Mouse (Mus musculus) T-helper 17 cell (primary cell): ENCODE measurements around the gene Sptb.

Source experiments
- in situ Hi-C, 2 experiments: fragments of 300-600 bp; cut with MboI, MseI; formaldehyde crosslinking; loops; 1 replicate in 1 of 2; 2 replicates in 1 of 2; pipeline ENCODE4 v1.15.1; 2025; ENCODE audit warnings: high pct_unique_total_duplicates in 2 of 2

Gene Sptb

GRCm38 (mm10) chr12:76547409-76548081 is 162.8 kb downstream of the Sptb start:
- in situ Hi-C loops: no loop called here

- in situ Hi-C loops: no loop called here
These were observed 163.7 kb downstream of the Sptb start for GRCm38 (mm10) chr12:76546383-76547276.

DNA sequence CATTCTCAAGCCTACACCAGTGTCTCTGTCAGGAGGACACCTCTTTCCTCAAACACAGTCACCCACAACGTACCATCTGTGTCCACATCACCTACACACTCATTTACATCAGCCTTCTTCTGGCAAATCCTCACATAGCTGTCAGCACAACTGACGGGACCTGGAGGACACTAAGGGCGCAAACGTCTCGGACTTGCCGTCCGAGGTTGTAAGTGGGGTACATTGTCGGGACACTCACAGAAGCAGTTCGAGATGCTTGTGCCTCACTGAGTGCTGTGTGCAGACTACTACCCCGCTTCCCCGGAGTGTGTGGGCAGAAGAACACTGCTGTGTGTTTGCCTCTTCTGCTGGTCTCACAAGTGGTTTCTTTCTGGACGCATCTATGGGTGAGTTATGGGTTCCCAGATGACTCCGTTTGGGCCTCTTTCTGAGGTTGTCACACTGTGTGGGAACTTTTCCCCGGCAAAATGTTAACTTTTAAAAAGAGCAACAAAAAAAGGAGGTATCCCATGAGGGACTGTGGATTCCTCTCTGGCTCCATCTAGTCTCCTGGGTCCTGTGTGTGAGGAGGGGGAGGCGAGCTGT is 164.5 kb downstream of the Sptb start:
- in situ Hi-C loops: no loop called here

DNA sequence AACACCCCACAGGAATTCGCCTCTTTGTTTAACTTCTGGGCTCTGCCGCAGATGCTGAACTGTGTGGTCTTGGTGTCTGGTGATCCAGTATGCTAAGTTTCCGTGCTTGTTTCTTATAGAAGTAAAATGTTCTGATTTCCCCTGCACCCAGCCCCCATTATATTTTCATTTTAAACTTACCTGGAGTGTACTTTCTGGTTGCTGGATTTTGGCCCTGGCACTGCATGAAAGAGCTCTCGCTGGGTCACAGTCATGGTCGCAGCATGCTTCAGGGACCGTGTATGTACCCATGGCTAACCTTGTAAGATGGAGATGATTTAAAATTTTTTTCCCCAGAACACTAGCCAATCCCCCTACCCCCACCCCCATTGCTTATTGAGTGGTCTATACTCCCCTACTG is 168.5 kb downstream of the Sptb start:
- in situ Hi-C loops: no loop called here

- in situ Hi-C loops: no loop called here
These were observed 168.9 kb downstream of the Sptb start for GRCm38 (mm10) chr12:76541475-76541874.

- in situ Hi-C loops: no loop called here
These were observed 169.6 kb downstream of the Sptb start for GRCm38 (mm10) chr12:76540701-76541221.

GRCm38 (mm10) chr12:76540169-76540568 is 170.2 kb downstream of the Sptb start:
- in situ Hi-C loops: no loop called here

DNA sequence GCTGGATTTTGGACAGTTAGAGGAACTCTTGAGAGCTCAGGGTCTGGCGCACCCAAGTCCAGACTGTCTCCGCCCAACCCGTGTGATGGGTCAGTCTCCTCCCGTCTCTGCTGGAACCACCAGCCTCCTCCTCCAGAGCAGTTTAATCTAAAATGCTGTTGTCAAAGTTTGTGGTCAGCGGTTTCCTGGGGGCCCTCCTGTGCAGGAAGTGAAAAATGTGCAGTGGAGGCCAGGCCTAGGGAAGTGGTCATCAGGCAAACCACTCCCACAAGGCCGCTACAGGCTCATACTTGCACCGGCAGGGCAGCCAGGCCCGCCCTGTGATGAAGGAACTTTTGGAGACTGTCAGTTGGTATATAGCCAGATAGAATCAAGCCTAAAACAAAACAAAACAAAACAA is 172.9 kb downstream of the Sptb start:
- in situ Hi-C loops: no loop called here

DNA sequence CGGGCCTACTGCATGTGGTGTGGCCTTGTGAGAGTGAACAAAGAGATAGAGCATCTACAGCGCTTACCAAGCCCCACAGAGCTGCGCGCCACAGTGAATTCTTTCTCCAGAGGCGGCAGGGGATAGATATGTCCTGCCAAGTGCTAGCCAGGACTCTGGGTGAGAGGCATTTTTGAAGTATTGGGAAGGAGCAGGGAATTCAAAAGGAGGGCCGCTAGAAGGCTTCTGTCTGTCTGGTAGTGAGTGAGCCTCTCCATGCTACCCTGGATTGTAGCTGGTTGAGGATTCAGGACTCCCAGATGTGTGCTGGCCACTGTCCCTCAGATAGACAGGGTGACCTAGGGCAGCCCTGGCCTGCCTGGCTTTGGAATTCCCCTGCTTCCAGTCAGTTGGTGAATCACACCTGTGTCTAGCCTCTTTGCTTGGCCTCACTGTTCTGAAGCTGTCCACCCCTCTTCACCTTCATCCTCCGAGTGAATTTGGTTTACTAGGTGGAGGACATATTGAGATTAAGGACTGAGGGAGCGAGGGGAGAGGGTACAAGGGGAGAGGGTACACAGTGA is 173.7 kb downstream of the Sptb start:
- in situ Hi-C loops: no loop called here

DNA sequence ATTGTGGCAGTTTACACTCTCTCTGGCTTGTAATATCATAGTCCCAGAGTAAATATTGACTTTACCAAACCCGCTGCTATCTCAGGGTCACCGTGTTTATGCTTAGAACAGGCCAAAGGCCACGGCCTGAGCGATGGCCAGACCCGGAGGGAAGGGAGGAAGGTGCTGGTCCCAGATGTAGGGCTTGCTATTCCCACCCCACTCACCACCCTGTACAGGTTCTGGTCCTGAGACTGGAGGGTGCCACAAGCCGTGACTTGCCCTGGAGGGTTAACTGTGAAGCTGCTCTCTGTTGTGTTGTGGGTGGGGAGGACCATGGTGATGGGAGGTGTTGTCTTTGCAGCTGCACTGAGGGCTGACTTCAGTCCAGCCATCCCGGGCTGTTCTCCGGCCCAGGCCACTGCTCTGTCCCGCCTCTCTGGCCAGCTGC is 174.9 kb downstream of the Sptb start:
- in situ Hi-C loops: no loop called here

GRCm38 (mm10) chr12:76534641-76535283 is 175.6 kb downstream of the Sptb start:
- in situ Hi-C loops: no loop called here

DNA sequence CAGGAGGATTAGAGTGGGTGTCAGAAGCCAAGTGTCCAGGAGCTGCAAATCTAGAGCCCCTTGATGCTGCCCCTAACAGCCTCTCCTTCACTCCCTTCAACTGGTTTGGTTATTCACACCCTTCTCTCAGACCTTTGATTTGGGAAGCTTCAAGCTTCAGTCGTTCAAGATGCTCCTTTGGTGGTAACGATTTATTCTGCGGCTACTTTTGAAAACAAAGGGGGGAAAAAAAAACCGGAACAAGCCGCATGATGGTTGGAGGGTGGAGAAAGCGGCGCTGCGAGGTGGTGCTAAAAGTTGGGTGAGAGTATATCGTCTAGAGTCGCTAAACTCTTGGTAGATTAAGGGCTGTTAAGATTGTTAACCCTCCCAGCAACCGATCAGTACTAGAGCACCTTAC is 176.1 kb downstream of the Sptb start:
- in situ Hi-C loops: no loop called here

GRCm38 (mm10) chr12:76533377-76534222 is 176.7 kb downstream of the Sptb start:
- in situ Hi-C loops: no loop called here

DNA sequence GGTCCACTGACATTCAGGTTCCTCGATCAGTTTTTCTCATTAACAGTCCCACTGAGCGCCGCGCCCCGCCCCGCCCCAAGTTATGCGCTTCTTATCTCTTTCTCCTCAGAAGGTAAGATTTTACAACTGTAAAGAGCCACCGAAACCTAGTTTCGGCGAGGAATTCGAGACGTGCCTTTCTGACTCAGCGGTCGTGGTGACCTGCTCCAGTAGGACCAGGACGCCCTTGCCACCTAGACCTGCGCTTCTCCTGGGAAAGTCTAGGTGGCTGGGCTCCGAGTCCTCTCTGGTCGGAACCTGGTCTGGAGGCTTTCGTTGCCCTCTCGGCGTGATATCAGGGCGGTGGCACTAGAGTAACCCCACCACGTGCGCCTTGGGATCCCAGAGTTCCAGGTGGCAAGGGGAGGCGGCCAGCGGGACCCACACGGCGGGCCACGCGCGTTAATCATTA is 177.4 kb downstream of the Sptb start:
- in situ Hi-C loops: no loop called here

DNA sequence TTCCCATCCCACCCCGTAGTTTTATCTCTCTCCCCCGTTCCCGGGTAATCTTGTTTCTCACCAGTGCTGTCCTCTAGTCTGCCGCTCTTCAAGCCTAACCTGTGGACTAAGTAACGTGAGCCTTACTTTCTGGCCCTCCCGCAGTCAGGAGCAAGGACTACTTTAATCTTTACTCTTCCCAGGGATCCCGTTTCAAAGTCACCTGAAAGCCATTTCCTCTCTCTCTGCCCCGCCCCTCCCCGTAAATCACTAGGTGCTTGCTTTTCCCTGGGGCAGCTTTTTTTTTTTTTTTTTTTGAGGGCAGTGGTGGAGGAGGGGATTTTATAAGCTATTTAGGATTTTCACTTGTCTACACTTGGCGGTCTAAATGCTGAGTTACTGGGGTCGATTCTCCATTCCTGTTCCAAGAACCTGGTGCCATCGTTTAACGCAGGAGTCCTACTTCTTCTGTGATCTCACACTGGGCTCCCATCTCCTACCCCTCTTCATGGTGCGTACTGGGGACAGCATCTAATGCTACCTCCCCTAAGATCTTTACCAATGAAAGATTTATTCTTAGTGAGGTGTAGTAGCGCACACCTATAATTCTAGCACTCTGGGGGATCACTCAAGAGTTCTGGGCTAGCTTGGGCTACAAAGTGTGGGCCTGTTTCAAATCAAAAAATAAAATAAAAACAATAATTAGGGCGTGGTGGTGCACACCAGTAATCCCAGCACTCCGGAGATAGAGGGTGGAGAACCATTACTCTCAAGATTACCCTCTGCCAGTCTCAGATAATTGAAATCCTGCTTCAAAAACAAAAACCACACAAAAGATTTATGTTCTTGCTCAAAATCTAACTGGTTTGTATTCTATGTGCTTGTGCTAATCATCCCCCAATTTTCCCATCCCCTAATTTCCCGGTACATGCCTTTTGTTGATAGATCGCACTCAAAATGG is 178.1 kb downstream of the Sptb start:
- in situ Hi-C loops: no loop called here

- in situ Hi-C loops: no loop called here
These were observed 179.7 kb downstream of the Sptb start, which contains the start of gene Plekhg3 for GRCm38 (mm10) chr12:76530580-76531139. TSS of gene Plekhg3 (plus strand) at chr12:76530891.
